Comparison of ENCODE assay signal across 8 mouse cellular contexts in genomic region chr1:86045848-86046805, GRCm38 (mm10). TPM values are rescaled to one million over a fixed set of nuclear protein-coding genes. Genes with fewer than 3 reads are reported as not detected.
DNase-seq lines count a peak whose midpoint lies in the region; ATAC-seq and TF ChIP-seq lines count a peak whose summit lies in the region.

Gene 2810459M11Rik (plus strand): TSS chr1:86045863.

- H3K9me3 ChIP-seq in forebrain, embryonic 16.5 days (ENCODE audit: control insufficient read depth, low read length), result peaks cover 4% of the 10 kb centered on the region; the same call in 1 of the 2 replicates
- no peaks in the 10 kb centered on the region for H3K9me3 ChIP-seq in kidney, embryonic 15.5 days (replicated peaks)
- H3K9me3 ChIP-seq in lung, embryonic 14.5 days (ENCODE audit: low read depth, low read length), result peaks cover 4% of the 10 kb centered on the region; the same call in 1 of the 2 replicates

- no peaks in the 10 kb centered on the region for H3K36me3 ChIP-seq in forebrain, embryonic 16.5 days (ENCODE audit: control insufficient read depth, insufficient read depth)
- H3K36me3 ChIP-seq in kidney, embryonic 15.5 days, result no peaks in the 10 kb centered on the region
- H3K36me3 ChIP-seq in lung, embryonic 14.5 days (ENCODE audit: insufficient read depth), result no peaks in the 10 kb centered on the region

- peaks cover 18% of the 10 kb centered on the region for H3K27me3 ChIP-seq in forebrain, embryonic 16.5 days (replicated peaks; ENCODE audit: control insufficient read depth, insufficient read depth, low read length)
- peaks cover 63% of the 10 kb centered on the region for H3K27me3 ChIP-seq in kidney, embryonic 15.5 days
- peaks cover 45% of the 10 kb centered on the region for H3K27me3 ChIP-seq in lung, embryonic 14.5 days (ENCODE audit: insufficient read depth, low read length)

- H3K4me3 ChIP-seq in forebrain, embryonic 16.5 days (replicated peaks; ENCODE audit: low read length), result peak within 1 kb of the TSS; percentile 66
- H3K4me3 ChIP-seq in kidney, embryonic 15.5 days (replicated peaks), result peak within 1 kb of the TSS; percentile 60
- H3K4me3 ChIP-seq in lung, embryonic 14.5 days (ENCODE audit: low read depth, low read length), result peak within 1 kb of the TSS; percentile 51

- peak within 1 kb of the TSS; percentile 98 for H3K4me2 ChIP-seq in forebrain, embryonic 16.5 days (ENCODE audit: low read length)
- peak within 1 kb of the TSS; percentile 99 for H3K4me2 ChIP-seq in kidney, embryonic 15.5 days
- H3K4me2 ChIP-seq in lung, embryonic 14.5 days, result peak within 1 kb of the TSS; percentile 95

- H3K27ac ChIP-seq in forebrain, embryonic 16.5 days (ENCODE audit: low read length), result no peak within 1 kb of the TSS
- H3K27ac ChIP-seq in kidney, embryonic 15.5 days, result no peak within 1 kb of the TSS
- H3K27ac ChIP-seq in lung, embryonic 14.5 days (ENCODE audit: low read depth), result no peak within 1 kb of the TSS

- peak within 1 kb of the TSS; percentile 74 for H3K9ac ChIP-seq in forebrain, embryonic 16.5 days (replicated peaks; ENCODE audit: low read depth, low read length)
- H3K9ac ChIP-seq in kidney, embryonic 15.5 days, result peak within 1 kb of the TSS; percentile 50
- H3K9ac ChIP-seq in lung, embryonic 14.5 days, result peak within 1 kb of the TSS; percentile 50

- no peak for TF ChIP-seq CTCF in lung, embryonic 14.5 days (IDR thresholded peaks at IDR 0.05; ENCODE audit: low read depth)

- peak in 1 of 2 experiments; percentile 22 for DNase-seq in layer of hippocampus, adult 8-10 months (ENCODE audit: low spot score in 2 of 2)
- no peak for DNase-seq in layer of hippocampus, adult 9-11 months
- peak; percentile 51 for DNase-seq in brain, adult 2 months (ENCODE audit: low read depth, low spot score)
- peak; percentile 63 for DNase-seq in lung, embryonic 14.5 days
- DNase-seq in retina, embryonic 14.5 days (ENCODE audit: low spot score), result peak; percentile 60
- DNase-seq in MN1 (ENCODE audit: low spot score), result no peak

- H3K4me1 ChIP-seq in forebrain, embryonic 16.5 days (replicated peaks; ENCODE audit: control insufficient read depth, insufficient read depth, low read length), result peaks cover 15% of the 10 kb centered on the region
- H3K4me1 ChIP-seq in kidney, embryonic 15.5 days, result peaks cover 16% of the 10 kb centered on the region
- H3K4me1 ChIP-seq in lung, embryonic 14.5 days (ENCODE audit: insufficient read depth), result 0 out of 2 replicates have a peak, but pooled peaks cover 3% of the 10 kb centered on the region

- ATAC-seq in forebrain, embryonic 16.5 days, result peak; percentile 75
- peak; percentile 81 for ATAC-seq in kidney, embryonic 15.5 days (replicated peaks; ENCODE audit: low FRiP score)
- ATAC-seq in lung, embryonic 14.5 days (ENCODE audit: insufficient read depth), result peak; percentile 65

- WGBS in forebrain, embryonic 16.5 days, result under 1% methylated on average over 108 of the region's 110 CpGs
- WGBS in kidney, embryonic 15.5 days, result under 1% methylated on average over 87 of the region's 110 CpGs
- WGBS in lung, embryonic 14.5 days, result under 1% methylated on average over 110 of the region's 110 CpGs

RNA-seq across cellular contexts. Expression of gene 2810459M11Rik, which starts in this region (rescaled TPM):
- 10 to 100 TPM; 12.6 to 22.3 (median 17.2) TPM for total RNA-seq in layer of hippocampus, adult 8-10 months (2022)
- 9.2 and 9.6 TPM in 2 replicates for polyA plus RNA-seq in forebrain, embryonic 16.5 days (2015; fragmentation: Nextera tagmentation; extraction: Ambion mirVana)
- 1.1 and 1.2 TPM in 2 replicates for polyA plus RNA-seq in kidney, embryonic 15.5 days (2015; fragmentation: Nextera tagmentation; extraction: Ambion mirVana)
- 1.3 and 2.0 TPM in 2 replicates for polyA plus RNA-seq in lung, embryonic 14.5 days (2014; fragmentation: Nextera tagmentation; extraction: Ambion mirVana)

Comparison
In these comparisons a context has a peak if more than half of its experiments do, and no peak if none do; other contexts are left out.
1. DNase-seq: peak in brain, adult 2 months (single experiment), lung, embryonic 14.5 days (single experiment) and retina, embryonic 14.5 days (single experiment); none in layer of hippocampus, adult 9-11 months (single experiment) and MN1 (single experiment).
2. Peak in every context shown above with its lines, with median percentiles within 50 percentile points of each other: ATAC-seq, H3K4me2 ChIP-seq, H3K4me3 ChIP-seq and H3K9ac ChIP-seq.